Mouse (Mus musculus): ENCODE measurements around the gene Nhsl1.

- TF ChIP-seq CTCF (IDR thresholded peaks at IDR 0.05; ENCODE audit: borderline replicate concordance, insufficient read depth, low read depth, low read length) (no peak), POLR2A (IDR thresholded peaks at IDR 0.05; ENCODE audit: borderline replicate concordance, insufficient read depth, low read length) (no peak)
These were observed 66.0 kb downstream of the Nhsl1 start for GRCm38 (mm10) chr10:18384766-18385165.

Measured in cerebellum, adult 2 months (tissue).